Mouse (Mus musculus): ENCODE results near the gene Dlx3. TPM values are rescaled to one million over a fixed set of nuclear protein-coding genes. Genes with fewer than 3 reads are reported as not detected.

Gene Dlx3
- total RNA-seq, 1 experiment from 2014 or later = not detected

DNA sequence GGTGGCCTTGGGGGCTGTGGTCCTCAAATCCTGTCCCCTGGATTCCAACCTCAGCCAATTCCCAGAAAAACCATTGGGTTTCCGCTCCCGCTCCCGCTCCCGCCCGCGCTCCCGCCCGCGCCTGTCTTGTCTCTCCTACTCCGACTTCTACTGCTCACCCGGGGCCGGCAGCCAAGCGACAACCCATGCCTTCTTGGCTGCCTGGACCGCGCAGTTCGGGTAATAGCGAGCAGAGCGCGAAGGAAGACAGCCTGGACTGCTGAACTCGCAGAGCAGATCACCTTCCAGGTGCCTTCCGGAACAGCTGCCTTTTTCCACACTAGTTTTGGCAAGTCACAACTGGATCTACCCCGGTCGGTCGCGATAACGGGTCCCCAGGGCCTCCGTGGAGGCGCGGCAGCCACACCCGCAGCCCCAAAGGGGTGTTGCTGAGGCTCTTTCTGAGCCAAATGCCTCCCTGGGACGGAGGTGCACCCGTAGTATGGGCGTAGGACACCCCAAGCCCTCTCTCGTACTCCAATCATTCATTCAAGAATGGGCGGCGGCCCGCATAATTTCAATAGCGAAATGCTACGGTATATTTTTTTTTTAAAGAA, 23.2 kb downstream of the Dlx3 start:
- peak in 1 of 2 experiments; percentile 23; a peak in 1 of 4 replicates for ATAC-seq (replicated peaks in 1 of 2; ENCODE audit: insufficient read depth in 1 of 2, low FRiP score in 2 of 2, low TSS enrichment in 1 of 2, low read depth in 1 of 2, poor library complexity in 2 of 2, severe bottlenecking in 2 of 2)

DNA sequence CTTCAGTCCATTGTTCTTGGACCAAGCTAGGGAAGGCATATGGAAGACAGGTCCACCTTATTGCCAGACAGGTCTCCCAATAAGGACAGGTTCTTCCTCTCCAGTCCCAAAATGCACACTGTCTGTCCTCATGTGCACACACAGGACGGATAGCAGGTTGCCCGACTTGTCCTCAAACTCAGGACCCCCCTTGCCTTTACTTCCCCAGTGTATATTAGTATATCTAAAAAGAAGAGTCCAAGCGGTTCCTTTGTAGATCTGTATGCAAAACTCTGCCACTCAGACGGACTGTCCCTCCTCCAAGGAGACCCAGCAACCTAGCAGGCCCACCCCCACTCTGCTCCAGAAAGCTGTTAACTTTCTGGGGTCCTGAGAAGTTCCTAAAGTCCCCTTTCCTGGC, 23.7 kb downstream of the Dlx3 start:
- ATAC-seq (replicated peaks in 1 of 2; ENCODE audit: insufficient read depth in 1 of 2, low FRiP score in 2 of 2, low TSS enrichment in 1 of 2, low read depth in 1 of 2, poor library complexity in 2 of 2, severe bottlenecking in 2 of 2) = no peak

DNA sequence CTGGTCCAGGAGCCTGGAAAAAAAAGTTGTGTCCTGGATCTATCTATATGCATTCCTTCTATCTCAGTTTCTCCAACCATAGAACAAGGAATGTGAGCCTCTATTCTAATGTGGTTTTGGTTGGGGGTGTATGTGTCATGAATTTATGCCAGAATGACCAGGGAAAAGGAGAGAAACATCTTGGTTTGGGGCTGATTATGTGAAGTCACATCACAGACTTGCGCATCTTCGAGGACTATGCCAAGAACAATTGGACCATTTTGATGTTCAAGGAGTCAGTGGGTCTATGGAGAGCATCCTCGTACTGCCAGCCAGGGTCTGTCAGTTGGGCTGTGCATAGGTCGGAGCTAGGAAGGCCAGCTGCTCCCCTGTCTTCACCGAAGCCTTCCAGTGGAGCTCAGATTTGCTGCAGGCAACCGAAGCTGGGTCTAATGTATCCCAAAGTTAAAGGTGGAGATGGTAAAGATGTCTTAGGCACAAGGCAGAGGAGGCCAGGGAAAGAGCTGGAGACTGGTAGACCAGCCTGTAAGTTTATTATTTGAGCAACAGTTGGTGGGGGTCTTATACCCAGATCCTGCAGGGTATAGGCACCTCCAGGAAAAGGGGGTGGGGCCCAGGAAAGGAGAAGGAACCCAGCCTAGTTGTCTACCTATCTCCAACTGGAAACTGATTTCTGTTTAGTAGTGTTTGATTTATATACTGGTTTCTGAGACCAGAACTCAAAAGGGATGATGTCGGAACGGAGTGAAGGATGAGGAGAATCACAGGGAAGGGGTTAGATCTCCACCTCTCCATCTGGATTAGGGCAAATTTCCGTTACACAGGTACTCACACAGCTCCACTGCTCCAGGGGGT, 24.4 kb downstream of the Dlx3 start:
- no peak for ATAC-seq (replicated peaks in 1 of 2; ENCODE audit: insufficient read depth in 1 of 2, low FRiP score in 2 of 2, low TSS enrichment in 1 of 2, low read depth in 1 of 2, poor library complexity in 2 of 2, severe bottlenecking in 2 of 2)

DNA sequence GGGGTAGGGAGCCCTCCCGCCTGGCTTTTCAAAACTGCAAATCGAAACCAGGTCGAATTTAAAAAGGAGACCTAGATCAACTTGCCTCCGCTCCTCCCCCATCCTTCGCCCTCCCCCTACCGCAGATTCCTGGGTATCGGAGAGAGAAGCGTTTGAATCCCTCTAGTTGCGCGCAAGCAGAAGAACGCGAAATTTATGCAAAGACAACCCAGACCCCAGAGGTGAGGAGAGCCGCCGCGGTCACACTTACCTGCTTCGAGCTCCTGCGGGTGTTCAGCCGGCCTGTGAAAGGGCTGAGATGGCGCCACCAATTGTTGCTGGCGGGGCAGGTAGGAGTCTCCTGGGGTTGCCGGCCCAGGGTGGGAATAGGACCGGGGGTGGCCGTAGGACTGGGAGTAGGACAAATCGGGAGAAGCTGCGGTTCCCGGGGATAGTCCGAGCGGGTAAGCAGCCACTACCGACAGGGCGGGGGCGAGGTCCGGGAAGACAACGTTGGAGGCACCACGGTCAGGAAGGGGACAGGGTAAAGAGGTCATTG, 25.1 kb downstream of the Dlx3 start:
- no peak for ATAC-seq (replicated peaks in 1 of 2; ENCODE audit: insufficient read depth in 1 of 2, low FRiP score in 2 of 2, low TSS enrichment in 1 of 2, low read depth in 1 of 2, poor library complexity in 2 of 2, severe bottlenecking in 2 of 2)

DNA sequence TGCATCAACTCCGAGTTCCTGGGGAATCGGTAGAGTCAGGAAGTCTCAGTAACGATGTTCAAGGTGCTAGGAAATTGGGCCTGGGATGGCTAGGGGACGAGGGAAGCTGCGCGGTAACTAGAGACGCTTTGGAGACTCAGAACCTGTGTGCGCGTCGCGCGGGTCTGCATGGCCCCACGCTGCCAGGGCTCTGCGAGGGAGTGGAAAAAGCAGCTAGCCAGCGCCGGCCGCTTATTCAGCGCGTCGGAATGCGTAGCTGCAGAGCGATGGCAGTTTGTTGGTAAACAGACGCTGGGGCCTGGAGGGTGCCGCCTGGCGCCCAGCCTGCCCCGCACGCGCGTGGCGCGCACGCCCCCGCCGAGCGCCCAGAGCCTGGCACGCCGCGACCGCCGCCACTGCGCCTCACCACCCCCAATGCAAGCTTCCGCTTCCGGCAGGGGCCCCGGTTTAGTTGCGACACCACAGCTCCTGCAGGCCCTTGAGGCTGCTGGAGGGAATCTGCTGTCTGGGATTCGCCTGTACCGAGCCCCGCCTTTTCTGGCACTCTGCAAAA, 26.0 kb downstream of the Dlx3 start, which contains the start of gene Dlx4:
Dlx4 (minus strand) TSS at position 413 of the 553 bp plus-strand sequence.
- ATAC-seq (replicated peaks in 1 of 2; ENCODE audit: insufficient read depth in 1 of 2, low FRiP score in 2 of 2, low TSS enrichment in 1 of 2, low read depth in 1 of 2, poor library complexity in 2 of 2, severe bottlenecking in 2 of 2) = peak in 1 of 2 experiments; percentile 37; a peak in 2 of 4 replicates

DNA sequence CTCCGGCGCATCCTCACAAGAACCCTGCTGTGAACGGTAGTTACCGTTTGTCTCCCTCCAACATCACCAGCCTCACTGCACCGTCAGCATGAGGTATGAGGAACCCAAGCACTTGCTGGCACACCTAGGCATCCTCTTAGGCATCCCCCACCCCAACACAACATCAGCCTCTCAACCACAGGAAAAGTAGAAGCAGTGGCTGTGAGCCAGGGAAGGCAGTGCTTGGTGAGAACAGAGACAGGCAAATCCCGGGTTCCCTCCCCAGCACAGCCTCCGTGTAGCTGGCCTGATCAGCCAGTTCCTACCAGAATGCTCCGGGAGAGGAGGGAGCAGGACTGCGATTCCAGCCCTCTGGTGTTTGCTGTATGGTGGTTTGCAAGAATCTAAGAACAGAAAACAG, 28.8 kb downstream of the Dlx3 start:
- ATAC-seq (replicated peaks in 1 of 2; ENCODE audit: insufficient read depth in 1 of 2, low FRiP score in 2 of 2, low TSS enrichment in 1 of 2, low read depth in 1 of 2, poor library complexity in 2 of 2, severe bottlenecking in 2 of 2) = no peak

DNA sequence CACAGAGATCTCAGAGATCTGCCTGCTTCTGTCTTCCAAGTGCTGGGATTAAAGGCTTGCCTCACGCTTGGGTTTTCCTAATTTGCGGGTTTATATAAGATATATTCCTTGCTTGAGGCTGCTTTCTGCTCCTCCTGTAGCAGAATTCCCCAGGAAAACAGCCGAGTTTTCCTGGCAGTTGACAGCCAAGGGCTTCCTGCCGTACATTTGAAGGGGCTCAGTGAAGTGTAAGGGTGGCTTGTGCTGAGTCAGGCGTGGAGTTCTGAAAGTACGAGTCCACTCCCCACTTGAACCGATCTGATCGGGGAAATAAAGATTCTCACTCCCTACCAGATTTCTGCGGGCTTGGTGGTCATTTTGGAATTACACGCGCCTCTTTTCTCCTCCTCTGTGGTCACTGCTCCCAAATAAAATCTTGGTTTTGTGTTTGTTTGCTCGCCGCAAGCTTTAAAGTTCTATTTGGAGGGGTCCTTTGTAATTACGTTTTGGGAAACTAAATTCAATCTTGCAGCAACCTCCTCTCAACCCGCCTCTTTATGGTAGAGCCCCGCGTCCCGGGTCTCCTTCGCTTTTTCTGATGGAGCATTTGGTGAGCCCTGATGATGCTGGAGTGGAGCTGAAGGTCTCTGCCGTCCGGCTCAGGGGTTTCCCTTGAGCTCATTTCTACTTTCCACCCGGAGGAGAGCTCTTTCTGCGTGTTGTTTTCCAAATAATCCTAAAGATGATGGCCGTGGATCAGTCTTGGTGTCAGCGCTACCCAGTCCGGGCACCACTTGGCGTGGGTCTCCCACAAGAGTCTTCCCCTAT, 29.7 kb downstream of the Dlx3 start:
- ATAC-seq (replicated peaks in 1 of 2; ENCODE audit: insufficient read depth in 1 of 2, low FRiP score in 2 of 2, low TSS enrichment in 1 of 2, low read depth in 1 of 2, poor library complexity in 2 of 2, severe bottlenecking in 2 of 2) = no peak

DNA sequence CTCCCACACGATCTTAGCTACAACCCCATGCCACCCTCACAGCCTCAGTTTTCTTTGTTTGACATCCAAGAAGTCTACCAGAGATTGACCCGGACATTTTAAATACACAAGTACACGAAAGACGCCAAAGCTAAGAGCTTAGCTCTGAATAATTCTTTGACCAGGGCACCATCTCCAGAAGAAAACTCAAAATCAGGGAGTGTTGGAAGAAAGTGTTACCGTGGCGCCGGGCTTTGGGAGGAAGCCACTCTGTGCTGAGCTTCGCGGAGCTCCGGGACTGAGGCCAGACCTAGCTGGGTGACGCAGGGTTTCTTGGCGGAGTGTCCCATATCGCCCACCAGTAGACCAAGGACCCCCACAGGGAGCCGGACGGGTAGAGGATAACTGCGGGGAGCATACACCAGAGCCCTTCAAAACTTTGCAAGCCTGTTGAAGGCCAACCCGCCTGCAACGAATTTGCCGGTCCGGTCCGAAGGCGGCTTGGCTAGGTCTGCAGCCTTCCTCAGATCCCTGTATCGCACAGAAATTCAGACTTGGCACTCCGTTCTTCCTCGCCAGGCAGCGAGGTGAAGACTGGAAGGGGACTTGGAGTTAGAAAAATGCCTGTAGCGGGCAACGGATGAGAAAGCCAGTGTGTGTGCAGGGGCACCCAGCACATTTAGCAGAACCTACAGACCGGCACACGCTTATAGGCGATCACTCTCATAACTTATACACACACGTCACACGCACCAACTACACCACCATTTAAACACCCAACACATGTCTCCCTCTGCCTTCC, 30.5 kb downstream of the Dlx3 start:
- ATAC-seq (replicated peaks in 1 of 2; ENCODE audit: insufficient read depth in 1 of 2, low FRiP score in 2 of 2, low TSS enrichment in 1 of 2, low read depth in 1 of 2, poor library complexity in 2 of 2, severe bottlenecking in 2 of 2) = no peak

DNA sequence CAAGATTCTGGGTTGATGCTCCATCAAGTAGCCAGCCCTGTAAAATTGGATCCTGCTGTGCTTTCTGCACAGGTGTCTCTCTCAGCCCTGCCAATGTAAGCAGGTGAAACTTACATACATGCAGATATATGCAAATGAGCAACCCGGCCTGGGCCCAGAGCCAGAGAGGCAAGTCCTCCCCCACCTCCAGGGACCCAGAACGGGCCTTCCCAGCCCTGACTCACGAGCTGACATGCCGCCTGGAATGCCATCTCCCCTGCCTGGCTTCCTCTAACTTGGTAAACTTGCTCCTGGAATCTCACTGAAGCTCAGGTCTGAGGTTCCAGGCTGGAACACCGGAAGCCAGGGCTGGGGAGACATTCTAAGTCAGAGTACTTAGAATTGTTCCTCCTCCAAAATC, 33.2 kb downstream of the Dlx3 start:
- no peak for ATAC-seq (replicated peaks in 1 of 2; ENCODE audit: insufficient read depth in 1 of 2, low FRiP score in 2 of 2, low TSS enrichment in 1 of 2, low read depth in 1 of 2, poor library complexity in 2 of 2, severe bottlenecking in 2 of 2)

DNA sequence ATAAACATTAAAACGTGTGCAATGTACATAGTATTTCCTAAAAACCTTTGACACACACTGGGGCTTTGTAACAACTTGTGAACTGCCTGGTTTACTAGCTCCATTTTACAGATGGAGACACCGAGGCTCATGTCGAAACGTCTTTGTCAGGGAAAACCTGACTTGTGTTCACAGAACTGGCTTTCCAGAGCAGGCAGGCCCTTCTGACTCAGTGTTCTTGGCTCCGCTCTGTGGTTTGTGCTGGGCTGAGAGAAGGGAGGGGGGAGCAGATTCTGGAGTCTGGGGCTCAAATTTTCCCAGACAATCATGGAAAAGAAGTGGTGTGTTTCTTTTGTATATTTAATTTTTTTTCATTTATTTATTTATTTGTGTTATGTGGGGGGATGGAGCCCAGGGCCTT, 33.8 kb downstream of the Dlx3 start:
- ATAC-seq (replicated peaks in 1 of 2; ENCODE audit: insufficient read depth in 1 of 2, low FRiP score in 2 of 2, low TSS enrichment in 1 of 2, low read depth in 1 of 2, poor library complexity in 2 of 2, severe bottlenecking in 2 of 2) = no peak

DNA sequence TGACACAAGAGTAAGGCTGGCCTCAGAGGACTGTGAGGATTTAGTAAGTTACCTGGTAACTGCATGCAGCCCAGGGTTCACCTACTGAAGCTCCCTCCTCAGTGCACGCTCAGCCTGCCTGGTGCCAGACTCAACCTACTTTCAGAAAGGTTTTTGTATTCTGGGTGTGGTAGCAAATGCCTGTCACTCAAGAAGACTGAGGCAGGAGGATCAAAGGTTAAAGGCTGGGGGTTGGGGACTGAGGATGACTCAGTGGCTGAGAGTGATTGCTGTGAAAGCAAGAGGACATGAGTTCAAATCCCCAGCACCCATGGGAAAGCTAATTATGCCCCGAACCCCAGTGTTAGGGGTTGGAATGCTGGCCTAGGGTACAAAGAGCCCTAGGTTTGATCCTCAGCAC, 35.6 kb downstream of the Dlx3 start:
- ATAC-seq (replicated peaks in 1 of 2; ENCODE audit: insufficient read depth in 1 of 2, low FRiP score in 2 of 2, low TSS enrichment in 1 of 2, low read depth in 1 of 2, poor library complexity in 2 of 2, severe bottlenecking in 2 of 2) = no peak

DNA sequence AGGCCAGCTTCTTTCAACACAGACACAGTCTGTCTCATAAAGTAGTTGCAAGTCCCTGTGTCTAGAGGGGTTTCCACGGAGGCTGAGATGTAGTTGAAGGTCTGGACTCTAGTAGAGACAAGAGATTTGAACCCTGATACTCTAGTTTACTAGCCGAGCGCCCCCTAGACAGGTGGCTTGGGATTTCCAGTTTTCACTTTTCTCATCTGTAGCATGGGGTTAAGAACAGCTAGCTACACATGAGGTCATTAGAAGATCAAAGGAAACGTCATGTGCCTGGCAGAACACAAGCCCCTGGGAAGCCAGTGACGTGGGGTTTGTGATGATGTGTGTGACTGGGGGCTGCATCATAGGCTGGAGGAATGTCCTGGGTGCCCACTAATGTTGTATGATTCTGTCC, 37.4 kb downstream of the Dlx3 start:
- ATAC-seq (replicated peaks in 1 of 2; ENCODE audit: insufficient read depth in 1 of 2, low FRiP score in 2 of 2, low TSS enrichment in 1 of 2, low read depth in 1 of 2, poor library complexity in 2 of 2, severe bottlenecking in 2 of 2) = no peak

DNA sequence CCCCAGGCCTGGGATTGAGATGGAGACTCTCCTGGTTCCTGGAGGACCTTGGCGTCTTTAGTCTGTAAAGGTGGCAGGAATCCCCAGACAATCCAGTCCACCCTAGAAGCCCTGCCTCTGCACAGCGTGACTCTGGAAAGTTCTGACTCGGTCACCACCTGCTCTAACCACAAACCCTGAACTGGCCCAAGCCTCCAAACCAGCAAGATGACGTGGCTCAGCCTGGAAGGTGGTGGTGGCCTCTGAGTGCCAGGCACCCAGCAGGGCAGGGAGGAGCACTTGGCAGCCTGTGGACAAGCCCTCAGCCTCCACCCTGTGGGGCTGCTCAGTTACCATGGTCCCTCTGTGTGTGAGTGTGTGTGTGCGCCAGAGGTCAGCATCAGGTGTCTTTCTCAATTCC, 38.0 kb downstream of the Dlx3 start:
- peak; percentile 80 to 90 for ATAC-seq (replicated peaks in 1 of 2; ENCODE audit: insufficient read depth in 1 of 2, low FRiP score in 2 of 2, low TSS enrichment in 1 of 2, low read depth in 1 of 2, poor library complexity in 2 of 2, severe bottlenecking in 2 of 2)

DNA sequence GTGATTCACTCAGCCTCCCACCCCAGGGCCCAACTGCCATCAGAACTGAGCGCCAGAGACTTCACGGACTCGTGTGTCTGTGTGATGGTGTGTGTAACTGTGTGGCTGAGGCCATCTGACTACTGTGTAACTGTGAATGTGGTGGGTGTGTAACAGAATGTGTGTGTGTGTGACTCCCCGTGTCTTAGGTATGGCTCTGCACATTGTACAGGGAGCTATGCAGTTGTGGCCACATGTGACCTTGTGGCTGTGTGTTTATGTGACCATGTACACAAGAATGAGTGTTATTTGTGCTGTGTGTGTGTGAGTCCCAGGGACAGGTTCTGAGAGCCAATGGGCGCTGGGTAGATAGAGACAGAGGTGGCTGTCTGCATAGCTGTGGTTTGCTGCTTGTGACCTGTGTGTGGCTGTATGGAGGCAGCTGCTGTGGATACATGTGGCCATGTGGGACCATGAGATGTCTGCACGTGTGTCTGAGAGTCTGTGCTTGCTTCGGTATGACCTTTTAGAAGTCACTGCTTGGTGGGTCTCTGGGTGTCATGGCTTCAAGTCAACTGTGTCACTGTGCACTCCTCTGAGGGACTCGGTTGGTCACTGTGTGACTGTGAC, 39.9 kb downstream of the Dlx3 start:
- ATAC-seq (replicated peaks in 1 of 2; ENCODE audit: insufficient read depth in 1 of 2, low FRiP score in 2 of 2, low TSS enrichment in 1 of 2, low read depth in 1 of 2, poor library complexity in 2 of 2, severe bottlenecking in 2 of 2) = no peak

DNA sequence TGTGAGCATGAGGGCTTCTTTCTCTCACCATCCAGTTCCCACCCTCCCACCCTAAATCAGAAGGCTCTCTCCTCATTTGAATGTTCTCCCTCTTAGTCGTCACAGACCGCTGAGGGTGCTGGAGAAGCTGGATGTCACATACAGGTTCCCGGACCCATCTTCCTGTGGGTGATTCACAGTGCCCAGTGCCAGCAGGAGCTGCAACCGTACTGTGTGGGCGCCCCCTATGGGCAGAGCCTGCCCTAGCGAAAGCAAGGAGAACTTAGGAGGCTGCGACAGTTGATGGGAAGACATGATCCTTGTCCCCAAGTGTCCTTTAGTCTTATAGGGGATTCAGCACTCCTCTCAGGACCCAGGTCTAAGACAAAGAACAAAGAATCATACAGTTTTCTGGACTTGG, 40.8 kb downstream of the Dlx3 start:
- ATAC-seq (replicated peaks in 1 of 2; ENCODE audit: insufficient read depth in 1 of 2, low FRiP score in 2 of 2, low TSS enrichment in 1 of 2, low read depth in 1 of 2, poor library complexity in 2 of 2, severe bottlenecking in 2 of 2) = no peak

DNA sequence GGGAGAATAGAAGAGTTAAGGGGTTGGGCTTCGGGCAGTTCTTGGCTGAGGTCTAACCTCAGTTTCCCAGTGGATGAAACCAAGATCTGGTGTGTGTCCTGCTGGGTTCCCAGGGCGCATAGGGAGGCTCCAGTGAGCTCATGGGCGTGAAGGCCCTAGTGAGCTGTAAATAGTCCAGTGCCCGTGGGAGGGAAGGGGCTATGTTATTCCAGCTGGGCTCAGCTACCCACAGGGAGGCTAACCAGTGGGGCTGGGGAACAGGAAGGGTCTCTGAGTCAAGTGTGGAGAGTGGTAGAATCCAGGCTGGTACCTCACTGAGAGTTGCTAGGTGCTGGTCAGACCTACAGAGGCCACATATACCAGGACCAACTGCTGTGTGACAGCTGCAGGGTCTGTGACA, 41.8 kb downstream of the Dlx3 start:
- ATAC-seq (replicated peaks in 1 of 2; ENCODE audit: insufficient read depth in 1 of 2, low FRiP score in 2 of 2, low TSS enrichment in 1 of 2, low read depth in 1 of 2, poor library complexity in 2 of 2, severe bottlenecking in 2 of 2) = no peak

DNA sequence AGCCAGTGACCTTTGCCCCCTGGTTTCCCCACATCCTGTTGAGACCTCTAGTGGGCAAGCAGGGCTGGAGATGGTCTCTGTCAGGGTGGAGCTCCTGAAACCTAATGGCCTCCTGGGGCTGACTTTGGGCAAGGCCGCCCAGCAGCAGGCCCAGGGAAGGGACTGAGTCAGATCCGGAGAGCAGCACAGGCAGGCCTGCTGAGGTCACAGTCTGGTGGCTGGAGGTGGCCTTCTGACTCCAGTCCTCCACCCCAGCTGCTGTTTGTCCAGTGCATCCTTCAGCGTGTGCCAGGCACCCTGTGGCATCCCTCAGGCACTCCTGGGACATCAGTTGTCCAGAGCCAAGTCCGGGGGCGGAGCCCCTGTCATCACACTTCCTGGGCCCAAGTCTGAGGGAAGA, 45.9 kb downstream of the Dlx3 start:
- ATAC-seq (replicated peaks in 1 of 2; ENCODE audit: insufficient read depth in 1 of 2, low FRiP score in 2 of 2, low TSS enrichment in 1 of 2, low read depth in 1 of 2, poor library complexity in 2 of 2, severe bottlenecking in 2 of 2) = no peak
